Mouse (Mus musculus) urinary bladder, postnatal 0 days (tissue): Measurements from ENCODE around the gene Prl7b1. TPM values are rescaled to one million over a fixed set of nuclear protein-coding genes. Genes with fewer than 3 reads are reported as not detected.

ENCODE experiments used
- polyA plus RNA-seq: library from polyadenylated mRNA; unstranded; fragments of >200 nt; fragmentation: Nextera tagmentation; extraction: Ambion mirVana; gene quantifications from 2 replicates; pipeline ENCODE4 v1.2.1, GENCODE M21; 2015

Gene Prl7b1
- 0.18 TPM in 1 of 2 replicates, not detected in the other for polyA plus RNA-seq

DNA sequence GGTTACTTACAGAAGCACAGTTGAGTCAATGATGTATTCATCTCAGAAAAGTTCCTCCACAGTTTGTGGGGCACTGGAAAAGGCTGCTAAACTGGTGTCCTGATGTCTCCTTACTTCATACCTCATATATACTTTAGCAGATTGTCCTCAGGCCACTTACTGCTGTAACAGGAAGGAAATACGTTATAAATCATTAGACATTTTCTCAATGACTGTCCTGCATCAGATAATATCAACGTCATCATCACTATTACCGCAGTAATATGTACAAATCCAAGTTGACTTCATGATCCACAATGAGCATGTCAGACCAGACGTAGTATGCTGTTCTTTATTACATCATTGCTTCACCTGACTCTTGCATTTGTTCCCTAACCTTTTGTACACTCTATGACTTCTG is at the start of gene Prl7b1:
Gene Prl7b1 (minus strand): TSS at position 101 of the 400 bp plus-strand sequence.

DNA sequence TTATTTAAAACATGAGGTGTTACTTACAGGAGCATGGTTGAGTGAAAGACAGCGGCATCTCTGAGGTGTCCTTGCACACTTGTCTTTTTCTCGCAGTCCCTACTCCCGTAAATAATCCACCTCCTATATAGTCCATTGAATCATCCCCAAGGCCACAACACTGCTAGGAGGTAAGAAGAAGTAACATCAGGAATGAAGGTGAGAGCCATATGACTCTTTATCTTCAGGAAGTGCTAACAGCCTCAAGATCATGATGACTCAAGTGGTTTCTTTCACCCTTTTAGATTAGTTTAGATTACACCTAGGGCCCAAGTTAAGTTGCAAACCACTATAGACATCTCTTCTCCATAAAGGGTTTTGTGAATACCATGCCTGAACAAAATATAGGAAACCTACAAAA is 32.0 kb upstream of the Prl7b1 start, which contains the start of gene Prl7a1:
Gene Prl7a1 (minus strand): TSS at position 101 of the 400 bp plus-strand sequence.

DNA sequence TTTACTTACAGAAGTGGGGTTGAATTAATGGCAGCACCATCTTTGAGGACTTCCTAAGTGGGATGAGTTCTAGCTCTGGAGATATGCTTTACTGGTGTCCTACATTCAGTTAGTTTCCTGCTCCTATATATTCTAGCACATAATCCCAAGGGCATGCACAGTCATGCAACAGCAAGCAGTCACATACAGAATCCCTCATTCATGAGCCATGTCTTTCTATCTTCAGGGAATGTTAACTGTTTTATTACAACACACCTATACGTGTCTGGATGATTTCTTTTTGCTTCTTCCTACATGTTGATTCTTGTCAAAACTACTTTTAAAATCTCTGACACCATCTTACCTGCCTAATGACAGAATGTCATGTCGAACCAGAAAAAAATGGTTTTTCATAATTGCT is 28.3 kb downstream of the Prl7b1 start, which contains the start of gene Prl8a1:
Gene Prl8a1 (minus strand): TSS at position 101 of the 400 bp plus-strand sequence.

DNA sequence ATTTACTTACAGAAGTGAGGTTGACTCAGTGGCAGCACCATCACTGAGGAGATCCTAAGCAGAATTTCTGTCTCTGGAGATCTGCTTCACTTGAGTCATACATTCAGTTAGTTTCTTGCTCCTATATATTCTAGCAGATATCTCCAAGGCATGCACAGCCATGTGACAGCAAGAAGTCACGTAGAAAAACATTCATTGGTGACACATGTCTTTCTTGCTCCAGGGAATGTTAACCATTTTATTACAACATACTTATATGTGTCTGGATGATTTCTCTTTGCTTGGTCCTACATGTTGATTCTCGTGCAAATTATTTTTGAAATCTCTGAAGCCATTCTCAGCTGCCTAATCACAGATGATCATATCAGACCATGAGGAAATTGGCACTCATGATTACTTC is 45.9 kb downstream of the Prl7b1 start, which contains the start of gene Prl8a9:
Gene Prl8a9 (minus strand): TSS at position 101 of the 400 bp plus-strand sequence.

Other genes starting within 250 kb of the Prl7b1 start
- not detected in 2 replicates for gene Prl2b1, start 219.7 kb downstream of the Prl7b1 start, polyA plus RNA-seq
- not detected in 2 replicates for gene Prl8a6, start 171.9 kb downstream of the Prl7b1 start, polyA plus RNA-seq
- gene Prl8a8, start 97.4 kb downstream of the Prl7b1 start, polyA plus RNA-seq: not detected in 2 replicates
- not detected in 2 replicates for gene Prl8a9, start 46.0 kb downstream of the Prl7b1 start, polyA plus RNA-seq
- not detected in 2 replicates for gene Prl8a1, start 28.4 kb downstream of the Prl7b1 start, polyA plus RNA-seq
- gene Prl7a1, start 31.9 kb upstream of the Prl7b1 start, polyA plus RNA-seq: not detected in 2 replicates
- gene Prl7a2, start 57.5 kb upstream of the Prl7b1 start, polyA plus RNA-seq: not detected in 2 replicates
- not detected in 2 replicates for gene Prl7d1, start 106.2 kb upstream of the Prl7b1 start, polyA plus RNA-seq
- gene Prl7c1, start 170.2 kb upstream of the Prl7b1 start, polyA plus RNA-seq: not detected in 2 replicates
- not detected in 2 replicates for gene Prl2a1, start 191.1 kb upstream of the Prl7b1 start, polyA plus RNA-seq
- not detected in 2 replicates for gene Prl2c1, start 238.8 kb upstream of the Prl7b1 start, polyA plus RNA-seq